Mouse (Mus musculus): ENCODE measurements around the gene Gorasp1. TPM values are rescaled to one million over a fixed set of nuclear protein-coding genes. Genes with fewer than 3 reads are reported as not detected.

The Gorasp1 gene
- polyA plus RNA-seq, 1 experiment, result 10.5 TPM

DNA sequence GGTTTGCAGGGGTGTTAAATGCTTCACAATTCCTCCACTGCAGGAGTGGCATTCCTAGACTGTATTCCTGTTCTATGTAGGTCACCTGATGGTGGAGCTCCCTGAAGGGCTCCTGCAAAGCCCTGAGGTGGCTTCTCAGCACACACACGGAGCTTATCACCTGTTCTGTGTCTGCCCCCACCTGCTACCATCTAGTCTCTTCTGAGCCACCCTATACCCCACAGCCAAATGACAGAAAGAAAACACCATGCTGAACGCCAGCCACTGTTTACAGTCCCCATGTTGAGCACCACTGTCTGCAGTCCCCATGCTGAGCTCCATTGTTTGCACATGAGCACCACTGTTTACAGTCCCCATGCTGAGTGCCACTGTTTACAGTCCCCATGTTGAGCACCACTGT lies 42.4 kb upstream of the Gorasp1 start:
- no peak overlapping the region for H3ac ChIP-seq (ENCODE audit: control insufficient read depth, insufficient read length)
- H3K4me3 ChIP-seq, result no peak overlapping the region
- no peak for TF ChIP-seq E2F4 (IDR thresholded peaks at IDR 0.05; ENCODE audit: insufficient read depth)
- TF ChIP-seq REST (IDR thresholded peaks at IDR 0.05; ENCODE audit: insufficient read depth, insufficient read length), result no peak
- TF ChIP-seq POLR2AphosphoS2 (IDR thresholded peaks at IDR 0.05; ENCODE audit: insufficient read length, low read depth), result no peak
- no peak for TF ChIP-seq CEBPB (IDR thresholded peaks at IDR 0.05; ENCODE audit: insufficient read depth, poor library complexity, severe bottlenecking)
- TF ChIP-seq POLR2A (IDR thresholded peaks at IDR 0.05; ENCODE audit: insufficient read length, low read depth), result no peak
- no peak for TF ChIP-seq TCF3 (IDR thresholded peaks at IDR 0.05; ENCODE audit: insufficient read length, low read depth)
- TF ChIP-seq SRF (IDR thresholded peaks at IDR 0.05; ENCODE audit: control insufficient read depth, insufficient read length, low read depth), result no peak
- TF ChIP-seq TCF12 (IDR thresholded peaks at IDR 0.05; ENCODE audit: insufficient read depth, poor library complexity, severe bottlenecking), result no peak
- TF ChIP-seq MAX (IDR thresholded peaks at IDR 0.05; ENCODE audit: low read depth), result no peak
- no peak for TF ChIP-seq MYOD1 (IDR thresholded peaks at IDR 0.05; ENCODE audit: control insufficient read depth in 1 of 3, insufficient read length in 2 of 3, low read depth in 2 of 3)
- H3K36me3 ChIP-seq (ENCODE audit: control insufficient read depth, insufficient read depth), result peaks cover 5% of the 10 kb centered on the region
- peaks cover 39% of the 10 kb centered on the region for H3K79me2 ChIP-seq (ENCODE audit: control insufficient read depth, insufficient read depth)
- no peak overlapping the region for H3K4me2 ChIP-seq (ENCODE audit: low read depth)
- no peaks in the 10 kb centered on the region for H3K27me3 ChIP-seq (ENCODE audit: control insufficient read depth, insufficient read depth, insufficient read length)

DNA sequence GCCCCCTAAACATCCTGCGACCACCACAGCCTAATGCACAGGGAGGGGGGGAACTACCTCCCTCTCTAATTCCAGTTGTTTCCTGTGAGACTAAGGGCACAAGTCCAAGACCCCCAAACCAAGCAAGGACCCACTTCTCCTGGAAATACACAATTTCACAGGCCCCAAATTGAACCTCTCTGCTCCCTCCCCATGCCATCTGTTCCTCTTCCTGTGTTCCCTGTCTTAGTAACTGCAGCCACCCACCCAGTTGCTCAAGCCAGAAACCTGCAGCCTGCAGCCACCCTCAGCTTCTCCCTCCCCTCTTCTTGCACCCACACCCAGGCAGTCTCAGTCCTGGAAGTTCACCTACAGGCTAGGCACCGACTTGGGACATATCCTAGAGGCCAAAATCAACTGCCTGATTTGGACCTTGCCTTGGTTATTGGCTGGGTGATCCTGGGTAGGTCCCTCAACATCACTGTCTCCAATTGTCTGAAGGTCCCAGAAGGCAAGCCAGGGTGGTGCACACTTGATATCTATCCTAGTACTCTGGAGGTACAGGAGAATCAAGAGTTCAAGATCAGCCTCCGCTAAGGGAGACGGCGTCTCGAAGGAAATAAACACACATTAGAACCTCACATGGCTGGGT lies 41.6 kb upstream of the Gorasp1 start:
- no peak overlapping the region for H3K4me3 ChIP-seq
- no peak overlapping the region for H3ac ChIP-seq (ENCODE audit: control insufficient read depth, insufficient read length)
- H3K27me3 ChIP-seq (ENCODE audit: control insufficient read depth, insufficient read depth, insufficient read length), result no peaks in the 10 kb centered on the region
- TF ChIP-seq CEBPB (IDR thresholded peaks at IDR 0.05; ENCODE audit: insufficient read depth, poor library complexity, severe bottlenecking) (no peak), TCF12 (IDR thresholded peaks at IDR 0.05; ENCODE audit: insufficient read depth, poor library complexity, severe bottlenecking) (no peak), USF1 (IDR thresholded peaks at IDR 0.05; ENCODE audit: low read depth) (no peak), MAX (IDR thresholded peaks at IDR 0.05; ENCODE audit: low read depth) (no peak), POLR2AphosphoS2 (IDR thresholded peaks at IDR 0.05; ENCODE audit: insufficient read length, low read depth) (no peak), REST (IDR thresholded peaks at IDR 0.05; ENCODE audit: insufficient read depth, insufficient read length) (no peak), MYOG (IDR thresholded peaks at IDR 0.05; ENCODE audit: control insufficient read depth in 1 of 3, insufficient read depth in 1 of 3, insufficient read length in 2 of 3, low read depth in 2 of 3) (no peak), TCF3 (IDR thresholded peaks at IDR 0.05; ENCODE audit: insufficient read length, low read depth) (no peak), POLR2A (IDR thresholded peaks at IDR 0.05; ENCODE audit: insufficient read length, low read depth) (no peak), SRF (IDR thresholded peaks at IDR 0.05; ENCODE audit: control insufficient read depth, insufficient read length, low read depth) (no peak), E2F4 (IDR thresholded peaks at IDR 0.05; ENCODE audit: insufficient read depth) (no peak), MYOD1 (IDR thresholded peaks at IDR 0.05; ENCODE audit: control insufficient read depth in 1 of 3, insufficient read length in 2 of 3, low read depth in 2 of 3) (no peak)
- H3K36me3 ChIP-seq (ENCODE audit: control insufficient read depth, insufficient read depth), result peaks cover 5% of the 10 kb centered on the region
- H3K79me2 ChIP-seq (ENCODE audit: control insufficient read depth, insufficient read depth), result peaks cover 39% of the 10 kb centered on the region
- peak overlapping the region; percentile 24 for H3K4me2 ChIP-seq (ENCODE audit: low read depth)

DNA sequence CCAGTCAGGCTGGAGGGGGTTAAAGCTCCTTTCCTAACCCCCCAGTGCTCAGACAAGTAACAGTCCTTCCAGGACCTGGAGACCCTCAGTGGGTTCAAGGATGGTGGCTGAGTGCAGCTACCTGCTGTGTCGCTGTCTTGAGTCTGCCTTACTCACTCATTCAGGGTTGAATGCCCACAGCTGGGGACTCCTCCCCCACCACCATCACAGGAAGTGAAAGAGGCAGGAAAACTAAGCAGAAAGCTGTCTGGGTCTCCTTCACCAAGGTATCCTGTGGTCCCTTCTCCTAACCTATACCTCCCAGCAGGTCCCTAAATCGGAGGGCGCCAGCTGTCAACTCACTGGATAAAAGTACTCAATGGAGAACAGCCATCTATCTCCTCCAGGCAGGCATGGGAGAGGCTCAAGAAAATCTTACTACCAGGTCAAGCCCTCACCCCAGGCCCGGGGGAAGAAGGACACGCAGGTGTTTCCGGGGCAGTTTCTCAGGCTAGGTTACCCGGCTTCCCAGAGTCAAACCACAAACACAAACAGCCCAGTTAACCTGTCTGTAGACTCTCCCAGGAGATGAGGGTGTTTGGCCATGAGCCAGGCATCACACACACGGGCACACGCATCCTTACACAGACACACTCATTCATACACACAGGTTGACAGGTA lies 40.9 kb upstream of the Gorasp1 start:
- peaks cover 39% of the 10 kb centered on the region for H3K79me2 ChIP-seq (ENCODE audit: control insufficient read depth, insufficient read depth)
- no peaks in the 10 kb centered on the region for H3K27me3 ChIP-seq (ENCODE audit: control insufficient read depth, insufficient read depth, insufficient read length)
- H3K36me3 ChIP-seq (ENCODE audit: control insufficient read depth, insufficient read depth), result peaks cover 5% of the 10 kb centered on the region
- peak overlapping the region; percentile 52 for H3K4me2 ChIP-seq (ENCODE audit: low read depth)
- H3ac ChIP-seq (ENCODE audit: control insufficient read depth, insufficient read length), result no peak overlapping the region
- no peak for TF ChIP-seq SRF (IDR thresholded peaks at IDR 0.05; ENCODE audit: control insufficient read depth, insufficient read length, low read depth)
- TF ChIP-seq POLR2A (IDR thresholded peaks at IDR 0.05; ENCODE audit: insufficient read length, low read depth), result no peak
- no peak for TF ChIP-seq CEBPB (IDR thresholded peaks at IDR 0.05; ENCODE audit: insufficient read depth, poor library complexity, severe bottlenecking)
- TF ChIP-seq REST (IDR thresholded peaks at IDR 0.05; ENCODE audit: insufficient read depth, insufficient read length), result no peak
- TF ChIP-seq USF1 (IDR thresholded peaks at IDR 0.05; ENCODE audit: low read depth), result no peak
- no peak for TF ChIP-seq E2F4 (IDR thresholded peaks at IDR 0.05; ENCODE audit: insufficient read depth)
- H3K4me3 ChIP-seq, result no peak overlapping the region

DNA sequence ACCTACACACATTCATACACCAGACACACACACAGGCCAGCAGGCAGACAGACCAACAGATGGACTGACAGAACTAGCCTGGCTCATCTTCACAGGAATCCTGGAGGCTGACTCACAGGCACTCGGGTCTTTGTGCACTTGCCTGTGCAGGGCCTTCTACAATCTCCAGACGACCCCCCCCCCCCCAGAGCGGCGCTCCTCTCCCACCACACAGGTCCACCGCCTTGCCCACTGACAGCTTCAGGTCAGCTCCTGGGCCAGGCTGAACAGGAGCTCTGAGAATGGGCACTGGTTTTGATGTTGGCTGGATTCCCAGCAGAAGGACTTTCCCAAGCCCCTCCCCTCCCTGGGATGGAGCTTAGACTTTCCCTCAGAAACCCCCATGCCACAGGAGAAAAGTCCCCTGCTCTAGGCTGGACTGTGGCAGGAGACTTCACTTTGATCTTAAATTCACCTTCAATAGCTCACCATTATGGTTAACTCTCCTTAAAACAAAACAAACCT lies 40.2 kb upstream of the Gorasp1 start:
- Histone ChIP-seq H3K27me3 (ENCODE audit: control insufficient read depth, insufficient read depth, insufficient read length) (no peaks in the 10 kb centered on the region), H3K36me3 (ENCODE audit: control insufficient read depth, insufficient read depth) (peaks cover 5% of the 10 kb centered on the region), H3ac (ENCODE audit: control insufficient read depth, insufficient read length) (no peak overlapping the region), H3K4me2 (ENCODE audit: low read depth) (peak overlapping the region; percentile 52), H3K79me2 (ENCODE audit: control insufficient read depth, insufficient read depth) (peaks cover 39% of the 10 kb centered on the region), H3K4me3 (no peak overlapping the region)
- TF ChIP-seq SRF (IDR thresholded peaks at IDR 0.05; ENCODE audit: control insufficient read depth, insufficient read length, low read depth), result no peak
- no peak for TF ChIP-seq POLR2AphosphoS2 (IDR thresholded peaks at IDR 0.05; ENCODE audit: insufficient read length, low read depth)
- no peak for TF ChIP-seq USF1 (IDR thresholded peaks at IDR 0.05; ENCODE audit: low read depth)
- TF ChIP-seq POLR2A (IDR thresholded peaks at IDR 0.05; ENCODE audit: insufficient read length, low read depth), result no peak
- no peak for TF ChIP-seq E2F4 (IDR thresholded peaks at IDR 0.05; ENCODE audit: insufficient read depth)
- no peak for TF ChIP-seq CEBPB (IDR thresholded peaks at IDR 0.05; ENCODE audit: insufficient read depth, poor library complexity, severe bottlenecking)
- no peak for TF ChIP-seq MYOG (IDR thresholded peaks at IDR 0.05; ENCODE audit: control insufficient read depth in 1 of 3, insufficient read depth in 1 of 3, insufficient read length in 2 of 3, low read depth in 2 of 3)
- no peak for TF ChIP-seq MYOD1 (IDR thresholded peaks at IDR 0.05; ENCODE audit: control insufficient read depth in 1 of 3, insufficient read length in 2 of 3, low read depth in 2 of 3)
- TF ChIP-seq REST (IDR thresholded peaks at IDR 0.05; ENCODE audit: insufficient read depth, insufficient read length), result no peak
- TF ChIP-seq TCF12 (IDR thresholded peaks at IDR 0.05; ENCODE audit: insufficient read depth, poor library complexity, severe bottlenecking), result no peak
- no peak for TF ChIP-seq MAX (IDR thresholded peaks at IDR 0.05; ENCODE audit: low read depth)
- TF ChIP-seq TCF3 (IDR thresholded peaks at IDR 0.05; ENCODE audit: insufficient read length, low read depth), result no peak
